Mouse (Mus musculus): ENCODE measurements at regions not wholly inside any gene's neighbourhood (a gene's known extent, or its start where the extent isn't known, plus 50 kb on each side); places are given as distances from the start of the nearest gene placed in this dataset.

DNA sequence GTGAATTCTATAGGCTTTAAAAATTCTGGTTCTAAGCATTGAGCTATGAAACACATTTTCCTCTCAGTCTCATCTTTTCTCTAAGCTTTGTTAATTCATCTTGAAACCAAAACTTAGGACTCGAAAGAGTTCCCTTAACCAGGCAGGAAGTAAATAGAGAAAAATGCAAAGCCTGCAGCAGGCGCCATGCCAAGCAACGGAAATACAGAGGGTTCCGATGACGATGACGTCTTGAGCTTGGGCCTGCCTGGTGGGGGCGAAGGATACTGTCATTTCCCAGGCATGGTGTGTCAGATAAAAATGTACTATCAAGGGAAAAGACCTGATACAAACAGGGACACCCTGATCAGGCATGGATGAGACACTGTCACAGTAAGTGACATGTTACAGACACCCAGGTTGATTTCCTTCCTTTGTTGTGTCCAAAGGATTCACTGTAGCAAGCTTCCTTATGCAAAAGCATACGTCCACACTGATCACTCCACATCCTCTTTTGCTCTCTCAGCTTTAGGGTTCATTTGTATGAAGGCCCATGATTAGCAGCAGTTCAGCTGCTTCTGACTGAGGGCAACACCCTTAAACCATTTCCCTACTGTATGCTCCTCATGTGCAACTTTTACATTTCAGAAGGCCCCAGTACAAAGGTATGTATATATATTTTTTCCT lies 135.0 kb downstream of the Cemip2 start:
- peak; percentile 89 for ATAC-seq

DNA sequence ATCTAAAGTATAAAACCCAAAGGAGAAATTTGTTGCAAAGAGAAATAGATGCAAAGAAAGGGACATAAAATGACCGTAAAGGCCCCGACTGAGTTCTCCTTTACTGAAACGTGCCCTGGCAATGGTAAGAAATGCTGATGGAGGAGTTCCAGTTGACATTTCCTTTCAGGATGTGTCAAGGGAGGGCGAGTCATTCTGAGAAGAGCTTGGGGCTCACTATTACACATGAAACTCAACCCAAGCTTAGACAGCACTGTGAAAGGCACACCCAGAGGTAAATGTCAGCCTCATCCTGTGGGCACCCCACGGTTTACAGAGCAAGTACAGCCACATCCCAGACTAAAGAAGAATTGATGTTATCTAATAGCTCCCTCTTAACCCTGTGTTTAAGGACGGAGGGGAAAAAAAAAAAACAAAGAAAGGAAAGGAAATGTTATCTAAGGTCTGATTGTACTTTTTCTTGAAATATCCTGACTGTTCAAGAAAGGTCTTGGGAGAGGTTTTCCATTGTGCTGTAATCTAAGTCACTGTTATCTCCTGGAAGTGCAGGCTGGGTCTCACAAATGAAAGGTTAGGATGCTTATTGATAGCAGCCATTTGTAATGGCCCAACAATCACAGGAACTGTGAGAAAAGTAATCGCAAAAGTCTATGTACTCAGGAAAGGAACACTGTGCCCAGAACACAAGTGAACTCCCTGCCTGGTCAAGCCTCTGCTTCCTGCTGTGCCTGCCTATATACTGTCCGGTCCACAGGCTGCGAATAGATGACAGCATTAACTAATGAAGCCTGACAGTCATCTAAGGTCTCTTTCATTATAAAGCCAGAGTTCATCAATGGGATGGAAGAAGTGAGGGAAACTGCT lies 135.8 kb downstream of the Cemip2 start:
- peak; percentile 78 for ATAC-seq

DNA sequence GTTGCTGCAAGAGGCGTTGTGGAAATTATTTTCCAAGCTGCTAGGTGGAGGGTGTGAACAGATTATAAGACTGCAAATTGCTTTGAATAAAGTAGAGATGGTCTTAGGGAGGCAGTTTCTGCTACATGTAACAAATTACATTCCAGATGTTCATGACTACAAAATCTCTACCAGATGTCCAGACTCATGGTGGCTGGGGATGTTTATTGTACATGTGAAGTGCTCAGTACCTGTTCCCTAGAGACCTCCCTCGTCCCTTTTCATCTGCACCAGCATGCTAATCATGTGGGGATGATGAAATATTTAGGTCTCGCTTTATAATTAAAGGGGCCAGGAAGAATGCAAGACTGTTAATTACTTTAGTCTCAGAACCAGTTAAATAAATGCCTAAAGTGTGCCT lies 136.5 kb downstream of the Cemip2 start:
- ATAC-seq, result no peak

DNA sequence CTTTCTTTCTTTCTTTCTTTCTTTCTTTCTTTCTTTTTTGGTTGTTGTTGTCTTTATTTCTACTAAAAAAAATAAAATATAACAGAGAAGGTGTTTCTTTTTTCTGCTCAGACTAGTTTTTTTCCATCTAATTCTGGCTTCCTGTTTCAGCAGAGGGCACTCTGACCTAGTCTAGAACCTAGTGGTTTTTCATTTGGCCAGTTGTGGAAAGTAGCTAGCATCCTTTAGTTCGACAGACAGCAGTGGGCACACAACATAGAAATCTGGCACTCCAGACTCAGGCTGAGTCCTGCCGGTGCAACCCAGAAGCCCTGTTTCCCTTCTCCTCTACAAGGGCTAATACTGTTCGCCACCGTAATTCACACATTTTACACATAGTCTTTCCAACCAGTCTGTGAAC lies 140.0 kb downstream of the Cemip2 start:
- ATAC-seq, result no peak

DNA sequence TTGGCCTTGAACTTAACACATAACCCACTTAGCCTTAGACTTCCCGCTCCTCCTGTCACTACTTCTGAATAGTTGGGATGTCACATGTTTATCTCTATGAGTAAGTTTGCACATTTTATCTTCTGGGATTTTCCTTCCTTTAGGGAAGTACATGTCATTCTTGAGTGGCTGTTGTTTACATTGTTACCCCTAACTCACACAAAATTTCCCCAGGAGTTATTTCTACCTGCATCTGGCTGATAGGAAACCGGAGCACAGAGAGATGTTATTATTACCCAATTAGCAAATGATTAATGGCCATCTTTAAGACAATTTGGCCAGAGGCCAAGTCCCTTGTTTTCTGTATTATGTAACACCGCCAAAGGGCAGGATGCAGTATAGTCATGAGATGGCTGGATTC lies 140.9 kb downstream of the Cemip2 start:
- ATAC-seq, result no peak

DNA sequence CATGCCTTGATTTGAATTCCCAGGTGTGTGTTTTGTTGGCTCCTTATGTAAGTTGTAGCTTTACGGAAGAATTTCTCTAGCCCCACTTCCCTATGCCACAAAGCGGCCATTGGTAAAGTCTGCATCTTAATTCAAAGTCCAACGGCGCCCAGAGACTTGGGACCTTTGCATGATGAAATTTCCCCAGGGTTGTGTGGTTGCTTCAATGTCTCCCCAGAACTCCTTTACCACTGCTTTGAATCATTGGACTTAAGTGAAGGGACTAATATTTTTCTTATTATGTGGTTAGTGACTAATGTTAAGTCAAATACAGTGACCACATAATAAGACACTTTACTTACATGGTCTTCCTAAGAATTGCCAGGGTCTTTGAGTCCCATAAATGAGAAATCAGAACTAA lies 162.0 kb downstream of the Cemip2 start:
- no peak for ATAC-seq

DNA sequence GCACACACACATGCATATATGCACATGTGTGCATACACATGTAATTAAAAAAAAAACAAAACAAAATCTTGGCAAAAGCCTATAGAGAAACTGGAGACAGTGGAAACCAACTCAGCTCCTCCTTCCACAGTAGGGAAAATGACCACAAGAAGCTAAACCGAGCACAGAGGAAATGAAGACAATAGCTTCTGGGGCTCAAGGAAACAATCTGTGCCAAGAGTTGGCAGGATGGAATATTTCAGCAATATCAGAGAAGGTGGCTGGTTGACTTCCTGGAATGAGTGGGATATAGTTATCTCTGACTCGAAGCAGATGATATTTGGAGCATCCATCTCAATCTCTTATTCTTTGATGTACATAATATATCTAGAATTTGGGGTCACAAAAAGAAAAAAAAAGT lies 163.6 kb downstream of the Cemip2 start:
- ATAC-seq, result no peak

DNA sequence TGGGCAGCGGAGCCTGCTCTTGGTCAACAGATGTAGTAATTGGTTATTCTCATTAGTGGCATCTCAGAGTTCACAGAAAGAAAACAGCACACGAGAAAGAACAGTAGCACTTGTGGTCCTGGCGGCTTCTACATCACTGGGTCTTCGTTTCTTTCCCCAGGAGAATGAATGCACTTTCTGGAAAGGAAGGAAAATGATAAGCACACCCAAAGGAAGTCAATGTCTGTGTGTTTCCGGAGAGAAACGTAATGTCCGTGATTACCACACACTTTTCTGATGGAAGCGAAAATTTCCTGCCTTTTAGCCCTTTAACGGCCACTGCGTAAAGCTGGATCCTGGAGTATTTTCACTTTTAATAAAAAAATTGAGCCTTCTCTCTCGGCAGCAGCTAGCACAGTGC lies 164.1 kb downstream of the Cemip2 start:
- no peak for ATAC-seq

DNA sequence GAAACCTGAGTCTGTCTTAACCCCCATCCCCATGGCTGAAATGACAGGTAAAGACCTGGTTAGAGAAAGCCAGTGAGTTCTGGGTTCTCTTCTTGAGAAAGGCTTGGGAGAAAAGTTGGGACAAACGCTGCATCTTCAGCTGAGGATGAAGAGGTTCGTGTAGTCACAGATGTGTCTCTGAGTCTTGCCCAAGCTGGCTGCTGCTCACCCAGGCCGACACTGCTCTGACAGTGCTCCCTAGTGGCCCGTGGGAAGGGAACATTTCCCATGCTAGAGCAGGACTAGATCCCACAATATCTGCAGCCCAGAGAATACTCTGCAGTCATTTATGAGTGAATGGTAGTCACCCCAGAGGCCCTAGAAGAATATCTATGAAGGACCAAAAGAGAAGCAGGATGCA lies 165.3 kb downstream of the Cemip2 start:
- ATAC-seq, result no peak

DNA sequence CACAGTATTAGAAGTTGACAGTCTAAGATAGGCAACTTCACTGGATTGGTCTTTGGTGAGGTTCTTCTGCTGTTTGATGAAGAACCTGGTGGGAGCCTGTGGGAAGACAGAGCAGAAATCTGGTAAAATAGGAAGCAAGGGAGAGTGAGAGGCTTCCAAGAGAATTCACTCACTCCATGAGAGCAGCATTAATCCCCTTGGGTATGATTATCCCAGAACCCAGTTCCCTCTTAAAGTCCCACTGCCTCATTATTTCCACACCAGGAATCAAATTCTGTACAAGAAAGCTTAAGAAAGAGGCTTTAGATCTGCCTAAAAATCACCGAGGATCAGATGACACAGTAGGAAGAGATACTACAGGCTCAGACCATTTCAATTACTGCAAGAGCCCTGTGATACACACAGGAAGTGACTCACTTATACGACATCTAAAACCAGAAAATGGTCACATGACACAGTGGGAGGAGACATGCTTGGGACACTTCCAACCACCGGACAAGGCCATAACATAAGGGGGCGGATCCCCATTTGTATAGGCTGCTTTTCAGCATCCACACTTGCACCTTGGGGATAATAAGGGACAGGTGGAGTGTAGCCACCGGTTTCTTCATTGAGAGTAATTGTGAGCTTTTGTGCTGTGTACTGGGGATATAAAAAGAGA lies 168.2 kb downstream of the Cemip2 start:
- peak; percentile 87 for ATAC-seq

DNA sequence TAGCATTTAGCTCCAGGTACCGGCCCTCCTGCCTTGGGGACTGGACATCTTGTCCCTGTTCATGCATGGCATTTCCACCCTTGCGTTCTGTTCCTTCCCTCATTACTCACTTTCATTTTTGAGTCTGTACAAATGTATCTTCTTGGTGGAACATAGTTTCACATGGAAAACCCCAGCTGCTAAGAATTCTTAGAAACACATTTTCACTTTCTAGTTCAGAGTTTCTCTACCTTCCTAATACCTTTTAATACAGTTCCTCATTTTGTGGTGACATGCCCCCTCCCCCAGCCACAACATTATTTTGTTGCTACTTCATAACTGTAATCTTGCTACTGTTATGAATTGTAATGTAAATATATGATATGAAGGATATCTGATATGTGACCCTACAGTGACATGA lies 169.9 kb downstream of the Cemip2 start:
- no peak for ATAC-seq

DNA sequence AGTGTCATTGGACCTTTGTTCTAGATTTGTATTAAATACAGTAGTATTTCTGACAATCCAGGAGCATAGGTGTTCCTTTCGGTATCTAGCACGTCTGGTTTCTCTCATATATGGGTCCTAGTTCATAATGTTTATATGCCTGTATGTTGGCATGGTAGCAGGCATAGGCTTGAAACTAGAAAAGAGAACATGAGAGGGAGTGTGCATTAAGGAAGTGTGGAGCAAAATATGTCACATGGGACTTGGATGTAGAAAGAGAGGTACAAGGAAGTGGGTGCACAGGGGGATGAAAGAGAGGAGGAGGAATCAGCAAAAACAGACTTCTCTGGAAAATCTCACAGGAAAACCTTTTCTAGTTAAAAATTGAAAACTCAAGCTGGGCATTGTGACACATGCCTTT lies 176.2 kb upstream of the Trpm3 start:
- ATAC-seq, result no peak

DNA sequence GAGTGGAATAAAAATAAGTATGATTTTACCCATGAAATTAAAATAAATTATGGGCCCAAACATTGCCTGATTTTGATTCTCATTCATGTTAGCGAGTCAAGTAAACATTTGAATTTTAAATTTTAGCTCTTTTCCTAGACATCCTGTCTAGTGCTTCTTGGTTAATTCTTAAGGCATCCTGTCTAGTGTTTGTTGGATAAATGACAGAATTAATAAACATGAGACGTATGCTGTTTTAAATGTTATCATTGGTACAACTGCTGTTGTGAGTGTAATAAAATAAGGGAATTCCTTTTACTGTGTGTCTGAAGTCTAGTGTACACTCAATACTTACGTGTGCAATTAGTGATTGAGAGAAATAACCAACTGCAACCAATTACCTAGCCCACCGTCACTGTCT lies 149.0 kb upstream of the Trpm3 start:
- no peak for ATAC-seq

DNA sequence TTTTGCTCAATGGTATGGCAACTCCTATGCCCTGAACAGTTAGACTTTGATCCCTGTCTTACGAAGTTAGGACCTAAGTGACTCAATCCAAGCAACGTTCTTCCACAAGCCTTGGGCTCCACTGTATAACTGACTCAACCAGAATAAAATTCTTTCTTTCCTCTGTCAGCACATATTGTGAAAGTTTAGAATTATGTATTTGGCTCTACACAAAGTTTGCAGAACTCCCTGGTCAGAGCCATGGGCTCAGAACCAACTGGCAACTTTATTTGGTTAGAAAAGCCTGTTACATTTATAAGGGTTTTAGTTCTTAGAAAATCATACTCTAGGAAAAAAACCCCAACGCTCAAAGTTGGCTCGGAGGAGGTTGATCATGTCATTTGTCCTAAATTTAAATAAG lies 147.9 kb upstream of the Trpm3 start:
- no peak for ATAC-seq

DNA sequence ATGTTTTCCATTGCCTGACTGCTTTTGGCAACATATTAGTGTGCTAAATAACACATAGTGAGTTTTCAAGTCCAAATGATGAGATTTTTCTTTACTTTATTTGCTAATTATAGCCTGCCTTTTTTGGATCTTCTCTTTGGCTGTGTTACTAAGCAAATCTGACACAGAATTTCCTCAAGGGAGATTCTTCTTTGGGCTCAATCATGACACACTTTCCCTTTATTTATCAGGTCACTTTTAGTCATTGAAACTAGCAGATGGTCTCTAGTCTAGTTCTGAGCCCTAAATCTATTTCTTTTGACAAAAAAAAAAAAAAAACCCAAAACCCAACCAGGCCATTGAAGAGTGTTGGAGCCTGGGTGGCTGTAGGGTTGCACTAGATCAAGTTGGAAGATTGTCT lies 147.4 kb upstream of the Trpm3 start:
- no peak for ATAC-seq

DNA sequence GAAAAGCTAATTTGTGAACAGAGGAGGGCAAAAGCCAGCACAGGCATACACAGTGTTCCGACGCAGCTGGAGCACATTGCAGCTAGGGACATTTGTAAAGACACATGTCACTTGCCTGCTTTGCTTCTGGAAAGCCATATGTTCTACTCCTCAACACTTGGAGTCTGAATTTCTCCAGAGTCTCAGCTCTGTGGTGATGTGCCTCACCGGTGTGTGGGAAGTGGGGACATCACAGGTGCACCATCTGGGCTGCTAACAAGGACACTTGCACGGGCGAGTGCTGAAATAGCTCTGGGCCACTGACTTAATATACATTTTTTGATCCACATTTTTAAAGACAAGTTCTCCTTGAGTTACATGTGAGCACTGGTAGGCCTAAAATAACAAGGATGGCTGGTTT lies 139.2 kb upstream of the Trpm3 start:
- ATAC-seq, result no peak

DNA sequence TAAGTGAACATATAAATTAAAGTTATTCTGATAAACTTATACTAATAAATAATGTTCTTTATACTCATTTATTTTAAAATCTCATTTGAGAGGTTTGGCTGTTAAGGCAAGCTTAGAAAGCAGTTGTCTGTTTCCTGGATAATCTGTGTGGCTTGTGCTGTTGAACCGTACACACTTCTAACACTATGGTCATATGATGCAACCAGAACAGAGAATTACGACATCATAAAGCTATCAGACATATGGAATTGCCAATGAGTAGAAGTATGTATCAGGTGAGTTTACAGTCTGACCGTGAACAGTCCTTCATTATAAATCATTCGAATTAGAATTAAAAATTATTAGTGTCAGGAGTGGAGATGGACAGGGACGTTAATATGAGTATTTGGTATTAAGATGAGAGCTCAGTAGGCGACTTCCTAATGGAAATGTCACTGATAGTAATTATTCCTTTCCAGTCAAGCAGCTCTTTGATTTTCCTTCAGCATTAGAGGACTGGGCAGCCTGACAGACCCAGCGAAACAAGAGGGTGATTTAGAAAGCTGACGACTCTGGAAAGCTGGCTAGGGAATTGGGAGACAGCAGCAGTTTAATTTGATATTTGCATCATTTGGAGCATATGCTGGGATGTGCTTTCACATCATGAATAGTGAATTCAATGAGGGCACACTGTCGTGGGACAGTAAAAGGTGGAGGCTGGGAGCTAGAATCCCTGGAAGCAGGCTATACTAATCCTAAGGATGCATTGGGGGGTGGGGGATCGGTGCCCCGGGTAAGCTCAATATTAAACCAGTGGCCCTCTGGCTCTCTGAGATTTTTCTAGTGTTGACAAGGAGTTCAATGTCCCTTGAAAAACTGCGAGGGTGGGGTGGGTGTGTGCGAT lies 130.6 kb upstream of the Trpm3 start:
- no peak for ATAC-seq

DNA sequence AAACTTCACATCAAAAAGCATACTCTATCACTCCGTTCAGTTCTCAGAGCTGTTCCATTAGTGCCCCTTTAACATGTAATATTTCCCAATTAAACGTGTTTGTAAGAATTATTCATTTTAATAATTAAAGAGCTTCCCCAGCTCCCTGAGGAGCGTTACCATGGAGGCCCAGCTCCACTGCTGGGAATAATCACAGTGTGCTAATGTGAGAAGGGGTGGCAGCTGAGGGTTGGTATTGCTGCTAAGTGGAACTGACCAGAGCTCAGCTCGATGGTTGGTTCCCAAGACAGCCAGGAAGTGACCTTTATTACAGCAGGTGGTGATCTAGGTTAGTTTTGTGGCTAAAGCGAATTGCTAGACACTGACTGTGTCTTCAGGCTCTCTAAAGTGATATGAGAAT lies 128.6 kb upstream of the Trpm3 start:
- no peak for ATAC-seq

DNA sequence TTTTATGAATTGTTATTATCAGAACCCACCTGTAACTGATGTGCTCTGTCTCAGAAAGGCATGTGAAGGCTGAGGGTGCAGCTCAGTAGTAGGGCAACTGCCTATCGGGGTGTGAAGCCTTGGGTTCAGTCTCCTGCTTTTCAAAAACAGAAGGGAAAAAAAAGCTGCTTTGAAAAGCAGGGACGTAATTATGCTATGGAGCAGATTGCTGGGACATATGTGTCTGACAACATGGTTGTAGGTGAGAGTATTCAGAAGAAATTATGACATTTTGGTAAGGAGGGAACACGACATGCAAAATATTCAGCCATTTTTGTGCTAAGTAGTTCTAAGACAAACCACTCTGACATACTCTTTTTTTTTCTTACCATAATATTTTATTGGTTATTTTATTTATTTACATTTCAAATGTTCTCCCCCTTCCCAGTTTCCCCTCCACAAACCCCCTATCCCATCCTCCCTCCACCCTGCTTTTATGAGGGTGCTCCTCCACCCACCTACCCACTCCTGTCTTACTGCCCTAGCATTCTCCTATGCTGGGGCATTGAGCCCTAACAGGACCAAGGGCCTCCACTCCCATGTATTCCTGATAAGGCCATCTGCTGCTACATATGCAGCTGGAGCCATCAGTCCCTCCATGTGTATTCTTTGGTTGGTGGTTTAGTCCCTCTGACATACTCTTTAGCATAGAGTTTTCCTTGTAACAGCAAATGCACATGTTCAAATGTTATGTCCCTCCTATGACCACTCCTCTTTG lies 122.8 kb upstream of the Trpm3 start:
- ATAC-seq, result no peak

DNA sequence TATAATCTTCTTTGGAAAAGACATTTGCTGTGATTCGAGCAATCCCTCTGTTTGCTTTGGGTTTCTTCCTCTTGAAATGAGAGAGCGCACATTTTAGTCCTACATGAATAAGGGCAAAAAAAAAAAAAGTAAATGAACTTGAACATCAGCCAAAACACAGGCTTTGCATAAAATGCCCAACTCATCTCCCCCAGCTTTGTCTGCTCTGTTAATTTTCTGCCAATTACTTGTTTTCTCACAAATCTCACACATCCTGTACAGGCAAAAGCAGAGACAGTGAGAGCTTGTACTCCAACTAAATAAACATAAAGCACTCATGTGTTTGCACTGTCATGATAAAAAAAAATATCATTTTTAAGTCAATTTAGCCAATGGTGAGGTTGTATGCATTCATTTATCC lies 121.4 kb upstream of the Trpm3 start:
- no peak for ATAC-seq

DNA sequence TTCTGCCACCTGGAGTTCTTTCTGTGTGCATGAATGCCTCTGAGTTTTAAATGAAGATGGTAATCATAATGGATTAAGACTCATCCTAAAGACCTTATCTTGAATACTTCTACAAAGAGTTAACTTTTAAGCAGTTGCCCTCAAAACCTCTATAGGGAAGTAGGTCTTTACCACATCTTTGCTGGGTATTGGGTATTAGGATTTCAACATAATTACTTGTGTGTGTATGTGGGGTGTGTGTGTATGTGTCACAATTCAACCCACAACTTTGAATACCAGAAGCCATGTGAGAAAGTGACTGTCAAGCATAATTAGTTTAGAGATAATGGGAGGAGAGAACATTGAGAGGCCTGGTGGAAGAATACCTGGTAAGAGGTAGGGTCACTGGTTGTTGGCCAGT lies 111.3 kb upstream of the Trpm3 start:
- no peak for ATAC-seq

DNA sequence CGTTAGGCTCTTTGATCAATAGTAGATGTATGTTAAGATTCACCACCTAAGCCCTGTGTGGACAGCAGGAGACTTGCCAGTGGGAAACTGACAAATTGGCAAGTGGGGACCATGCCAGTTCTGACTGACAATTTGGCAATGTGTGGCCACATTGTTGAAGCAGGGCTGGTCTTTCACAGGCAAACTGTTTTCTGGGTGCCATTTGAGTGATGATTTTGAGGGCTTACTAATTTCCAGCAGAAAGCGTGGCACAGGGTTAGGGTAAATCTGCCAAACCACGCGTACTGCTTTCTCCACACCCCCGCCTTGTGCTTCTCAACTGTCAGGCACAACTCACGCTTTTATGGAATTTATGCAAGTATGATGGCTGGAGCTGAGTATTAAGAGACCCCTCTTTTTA lies 91.2 kb upstream of the Trpm3 start:
- ATAC-seq, result no peak
